Mouse (Mus musculus) c-Kit-positive CD71-negative TER-119-negative erythroid progenitor cells, embryonic 14.5 days (primary cell): Measurements from ENCODE around the gene Map2k5.

ENCODE experiments used
- DNase-seq: peaks from one replicate; pipeline ENCODE4 v3.0.0-alpha.2; 2013; ENCODE audit warnings: low read depth

Gene Map2k5

GRCm38 (mm10) chr9:63124512-63124911, 253.2 kb downstream of the Map2k5 start:
- DNase-seq: no peak

GRCm38 (mm10) chr9:63123451-63124438, 254.0 kb downstream of the Map2k5 start:
- DNase-seq: peak; percentile 85

DNA sequence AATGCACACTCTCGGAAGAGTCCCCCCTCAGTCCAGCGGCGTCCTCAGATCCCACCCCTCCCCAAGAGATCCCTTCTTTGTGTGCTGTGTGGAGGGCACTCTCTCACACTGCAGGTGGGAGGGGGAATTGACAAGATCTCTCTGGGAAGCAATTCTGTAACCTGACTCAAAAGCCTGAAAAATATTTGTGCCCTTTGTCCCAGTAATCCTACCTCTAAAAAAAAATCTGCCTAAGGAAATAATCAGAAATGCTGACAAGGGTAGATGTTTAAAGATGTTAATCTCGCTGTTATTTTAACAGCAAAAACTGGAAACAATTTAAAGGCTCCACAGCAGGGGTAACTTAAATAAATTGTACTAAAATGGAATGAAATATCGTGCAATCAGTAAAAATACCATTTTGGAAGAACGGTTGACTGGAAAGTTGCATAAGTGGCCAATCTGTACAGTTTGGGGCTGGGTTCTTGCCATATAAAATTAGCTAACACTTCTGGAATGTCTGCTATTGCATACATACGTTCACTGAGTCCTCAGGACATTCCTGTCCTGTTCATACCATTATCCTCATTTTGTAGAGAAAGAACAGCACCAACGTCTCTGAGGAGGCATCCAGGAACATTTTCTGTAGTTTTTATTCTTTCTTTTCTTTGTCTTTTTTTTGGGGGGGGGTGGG, 255.4 kb downstream of the Map2k5 start:
- DNase-seq: no peak

DNA sequence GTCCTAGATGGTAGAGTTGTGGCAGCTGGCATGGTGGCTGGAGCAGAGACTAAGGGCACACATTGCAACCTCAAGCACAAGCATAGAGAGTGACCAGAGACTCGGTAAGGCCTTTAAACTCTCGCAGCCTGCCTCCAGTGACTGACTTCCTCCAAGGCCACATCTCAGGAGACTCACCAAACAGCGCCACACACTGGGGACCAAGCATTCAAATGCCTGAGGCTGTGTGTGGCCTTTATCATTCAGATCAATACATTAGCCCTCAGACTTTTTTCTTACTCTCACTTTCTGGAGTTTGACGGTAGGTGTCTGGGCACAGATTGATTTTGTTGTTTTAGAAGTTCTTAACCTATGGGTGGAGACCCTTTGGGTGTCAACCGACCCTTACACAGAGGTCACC, 259.3 kb downstream of the Map2k5 start:
- DNase-seq: no peak
